Mouse (Mus musculus): ENCODE measurements around the gene Ccdc54.

Gene Ccdc54

GRCm38 (mm10) chr16:50551871-50552528 is 39.0 kb downstream of the Ccdc54 start:
- CTCF ChIA-PET: no interaction called here

GRCm38 (mm10) chr16:50550927-50551326 is 40.0 kb downstream of the Ccdc54 start:
- ChIA-PET POLR2A (interaction anchor here in 2 of 4 experiments (0.6 kb wide), 2 partner anchors 293 to 525 kb away, joined by 3 to 4 read pairs; no protein-coding TSS in a partner anchor), CTCF (no interaction called here)

More at GRCm38 (mm10) chr16:50551871-50552528, 39.0 kb downstream of the Ccdc54 start:
- POLR2A ChIA-PET: no interaction called here

- ChIA-PET CTCF (interaction anchor here in 2 of 4 experiments (0.5 to 0.7 kb wide), 4 partner anchors 127 to 214 kb away, joined by 4 to 9 read pairs (median 6); no protein-coding TSS in a partner anchor), POLR2A (interaction anchor here in 1 of 4 experiments (0.5 kb wide), 1 partner anchor 117 kb away, joined by 3 read pairs; no protein-coding TSS in a partner anchor)
Observed at GRCm38 (mm10) chr16:50542554-50543333, 48.2 kb downstream of the Ccdc54 start.

All from embryonic stem cell, embryonic (primary cell).